Mouse (Mus musculus): Measurements from ENCODE around the gene Gga3. TPM values are rescaled to one million over a fixed set of nuclear protein-coding genes. Genes with fewer than 3 reads are reported as not detected.

The Gga3 gene
- 26.1 and 30.8 TPM in 2 replicates for polyA plus RNA-seq (2012; rRNA removed)

DNA sequence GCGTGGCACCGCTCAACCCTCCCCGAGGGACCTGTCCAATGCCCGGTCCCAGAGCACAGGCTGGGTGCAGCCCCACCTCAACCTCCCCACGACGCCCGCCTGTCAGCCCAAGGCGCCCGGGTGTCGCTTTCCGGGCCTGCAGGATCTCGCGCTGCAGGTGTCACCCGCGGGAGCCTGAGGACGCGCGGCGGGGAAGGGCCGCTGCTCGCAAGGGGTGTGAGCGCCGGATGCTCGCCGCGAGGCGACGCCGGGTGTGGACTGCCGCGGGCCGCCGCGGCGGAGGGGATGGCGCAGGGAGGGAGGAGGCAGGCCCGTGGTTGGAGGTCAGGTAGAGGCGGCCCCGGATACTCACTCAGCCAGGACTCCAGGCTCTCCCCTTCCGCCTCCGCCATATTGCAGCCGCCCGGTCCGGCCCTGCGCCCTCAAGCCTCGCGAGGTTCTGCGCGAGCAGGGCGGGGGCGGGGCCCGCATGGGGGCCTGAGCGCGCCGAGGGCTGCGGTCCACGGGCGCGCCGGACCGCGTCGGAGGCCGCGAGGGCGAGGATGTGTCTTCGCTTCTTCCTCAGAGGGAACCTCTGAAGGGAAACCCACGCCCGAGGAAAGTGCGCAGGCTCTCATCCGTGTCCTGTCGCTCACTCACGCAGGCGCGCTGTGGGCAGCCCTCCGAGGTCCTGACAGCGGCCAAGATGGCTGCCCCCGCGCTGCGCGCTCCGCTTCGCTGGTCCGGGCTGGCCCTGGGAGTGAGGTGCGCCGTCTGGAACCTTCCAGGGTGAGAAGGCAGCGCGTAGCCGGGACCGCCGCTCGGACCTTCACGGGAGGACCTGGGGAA lies at the start of gene Gga3, which contains the start of gene Mrps7:
Gene Gga3 (minus strand): TSS at position 576 of the 828 bp plus-strand sequence.
Gene Mrps7 (plus strand): TSS at position 450 of the 828 bp plus-strand sequence.

DNA sequence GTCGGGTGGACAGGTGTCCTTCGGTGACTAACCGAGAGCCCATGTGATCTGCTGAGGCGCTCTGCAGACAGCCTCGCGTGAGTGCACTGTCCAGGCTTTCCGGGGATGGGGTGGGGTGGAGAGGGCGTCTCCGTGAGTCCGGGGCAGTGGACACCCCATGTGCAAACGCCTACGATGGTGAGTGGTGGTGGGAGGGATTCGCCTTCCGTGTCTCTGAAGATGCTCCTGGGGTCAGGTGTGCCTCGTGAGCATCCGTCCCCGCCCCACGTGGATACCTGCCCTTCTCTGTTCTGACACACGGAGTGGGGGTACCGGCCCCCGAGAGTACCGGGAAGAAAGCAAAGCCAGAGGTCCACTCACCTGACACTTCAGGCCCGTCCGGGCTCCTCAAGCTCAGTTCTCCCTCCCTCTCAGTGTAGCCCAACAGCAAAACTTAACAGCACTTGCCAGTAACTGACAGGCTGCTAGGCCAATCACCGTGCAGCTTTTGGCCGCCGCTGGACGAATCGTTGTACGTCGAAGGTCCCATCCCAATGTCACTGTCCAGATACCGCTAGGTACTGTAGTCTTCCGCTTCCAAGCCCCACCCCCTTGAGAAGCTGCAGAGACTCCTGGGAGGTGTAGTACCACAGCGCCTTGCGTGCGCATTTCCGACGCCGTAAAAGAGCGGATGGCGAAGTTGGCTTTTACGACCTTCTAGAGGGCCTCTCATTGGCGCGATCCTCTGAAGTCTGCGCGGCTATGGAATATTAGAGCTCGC lies 24.0 kb upstream of the Gga3 start, which contains the start of gene Slc25a19:
Gene Slc25a19 (minus strand): TSS at position 591 of the 760 bp plus-strand sequence.

DNA sequence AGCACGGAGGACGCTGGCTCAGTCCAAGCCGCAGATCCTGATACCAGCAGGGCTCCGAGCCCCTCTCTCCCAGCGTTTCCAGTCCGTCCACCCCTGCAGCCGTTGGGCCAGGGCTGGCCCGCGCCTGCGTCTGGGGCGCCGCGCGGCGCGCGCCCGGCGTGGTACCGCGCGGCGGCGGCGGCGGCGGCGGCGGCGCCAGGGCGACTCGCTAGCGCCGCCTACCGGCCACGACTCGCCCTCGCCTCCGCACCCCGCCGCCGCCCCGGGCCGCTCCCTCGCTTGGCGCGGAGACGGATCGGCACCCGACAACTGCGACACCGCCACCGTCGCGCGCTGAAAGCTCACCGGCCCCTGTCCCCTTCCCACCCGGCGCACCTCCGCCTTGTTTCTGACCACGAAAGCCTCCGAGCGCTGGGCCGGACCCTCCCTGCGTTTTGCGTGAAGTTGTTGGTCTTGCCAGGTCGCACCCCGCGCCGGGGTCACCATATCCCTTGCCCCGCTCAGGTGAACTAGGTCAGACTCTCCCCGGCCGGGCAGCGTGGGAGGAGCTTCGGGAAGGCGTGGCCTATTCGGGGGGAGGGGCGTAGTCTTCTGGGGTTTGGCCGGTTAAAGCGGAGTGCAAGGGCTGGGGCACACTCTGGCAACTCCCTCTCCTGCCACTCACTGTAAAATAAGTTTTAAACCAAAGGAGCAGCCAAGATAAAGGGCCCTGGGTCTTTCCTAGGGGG lies 8.7 kb upstream of the Gga3 start, which contains the start of gene Mif4gd:
Gene Mif4gd (minus strand): TSS at position 560 of the 728 bp plus-strand sequence.

DNA sequence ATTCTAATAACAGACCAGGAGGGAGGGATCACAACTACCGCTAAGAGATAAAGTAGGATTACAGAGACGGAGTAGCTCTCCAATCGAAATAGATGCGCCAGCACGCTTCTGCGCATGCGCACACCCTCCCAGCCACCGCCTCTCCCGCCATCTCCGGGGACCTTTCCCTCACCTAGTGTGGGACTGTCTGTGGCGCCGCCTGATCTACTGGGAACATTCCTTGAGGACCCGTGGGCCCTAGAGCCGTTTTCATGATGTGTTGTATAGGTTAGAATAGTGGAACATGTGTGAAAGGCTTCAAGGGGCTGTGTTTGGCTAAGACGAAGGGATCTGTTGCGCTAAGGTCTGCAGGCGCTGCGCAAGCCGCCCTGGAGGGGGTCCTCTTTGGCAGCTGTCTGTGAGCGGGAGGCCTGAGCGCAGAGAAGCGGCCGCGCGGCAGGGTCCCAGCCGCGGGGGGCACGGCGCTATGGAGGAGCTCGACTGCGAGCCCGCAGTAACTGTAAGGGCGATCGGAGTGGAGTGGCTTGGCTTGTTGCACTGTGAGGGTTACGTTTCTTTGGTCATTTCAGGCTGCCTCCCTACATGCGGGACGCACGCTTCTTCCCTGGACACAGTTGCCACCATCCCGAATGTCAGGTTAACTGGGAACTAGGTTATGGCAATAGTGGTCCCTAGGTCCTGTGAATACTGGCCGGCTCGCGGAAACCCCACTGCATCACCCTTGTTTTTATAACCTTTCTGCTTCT lies 39.6 kb downstream of the Gga3 start, which contains the start of gene Nup85:
Gene Nup85 (plus strand): TSS at position 371 of the 746 bp plus-strand sequence.

GRCm38 (mm10) chr11:115536038-115536681 lies 67.7 kb downstream of the Gga3 start, which contains the start of gene Sumo2:
Gene Sumo2, minus strand, starts transcription at chr11:115536276.

Other genes starting within 250 kb of the Gga3 start
- 20.6 and 25.5 TPM in 2 replicates for gene Hid1, start 236.3 kb downstream of the Gga3 start, polyA plus RNA-seq (2012; rRNA removed)
- 38.3 and 39.4 TPM in 2 replicates for gene Cdr2l, start 222.1 kb downstream of the Gga3 start, polyA plus RNA-seq (2012; rRNA removed)
- gene Mrpl58, start 200.3 kb downstream of the Gga3 start, polyA plus RNA-seq (2012; rRNA removed) = 82.6 and 93.1 TPM in 2 replicates
- 25.6 and 65.5 TPM in 2 replicates for gene Atp5h, start 184.1 kb downstream of the Gga3 start, polyA plus RNA-seq (2012; rRNA removed)
- gene Kctd2, start 183.9 kb downstream of the Gga3 start, polyA plus RNA-seq (2012; rRNA removed) = 37.4 and 39.1 TPM in 2 replicates
- gene Trim80, start 163.5 kb downstream of the Gga3 start, polyA plus RNA-seq (2012; rRNA removed) = 0.94 and 1.3 TPM in 2 replicates
- gene Slc16a5, start 141.6 kb downstream of the Gga3 start, polyA plus RNA-seq (2012; rRNA removed) = 0.41 and 0.72 TPM in 2 replicates
- 11.9 and 15.6 TPM in 2 replicates for gene Armc7, start 128.4 kb downstream of the Gga3 start, polyA plus RNA-seq (2012; rRNA removed)
- 67.3 and 81.9 TPM in 2 replicates for gene Nt5c, start 112.2 kb downstream of the Gga3 start, polyA plus RNA-seq (2012; rRNA removed)
- gene Jpt1, start 89.7 kb downstream of the Gga3 start, polyA plus RNA-seq (2012; rRNA removed) = 203 and 234 TPM in 2 replicates
- gene Sumo2, start 67.8 kb downstream of the Gga3 start, polyA plus RNA-seq (2012; rRNA removed) = 22.0 and 29.5 TPM in 2 replicates
- gene Nup85, start 39.6 kb downstream of the Gga3 start, polyA plus RNA-seq (2012; rRNA removed) = 51.0 and 59.5 TPM in 2 replicates
- 22.3 and 27.0 TPM in 2 replicates for gene Mrps7, start 126 bp downstream of the Gga3 start, polyA plus RNA-seq (2012; rRNA removed)
- gene Mif4gd, start 8.9 kb upstream of the Gga3 start, polyA plus RNA-seq (2012; rRNA removed) = 108 and 116 TPM in 2 replicates
- 45.4 and 67.4 TPM in 2 replicates for gene Slc25a19, start 24.2 kb upstream of the Gga3 start, polyA plus RNA-seq (2012; rRNA removed)
- 41.2 and 50.6 TPM in 2 replicates for gene Grb2, start 104.5 kb upstream of the Gga3 start, polyA plus RNA-seq (2012; rRNA removed)
- 119 and 128 TPM in 2 replicates for gene Tmem94, start 161.4 kb upstream of the Gga3 start, polyA plus RNA-seq (2012; rRNA removed)
- gene Caskin2, start 209.6 kb upstream of the Gga3 start, polyA plus RNA-seq (2012; rRNA removed) = 60.9 and 66.5 TPM in 2 replicates
- 57.5 and 75.8 TPM in 2 replicates for gene Tsen54, start 210.7 kb upstream of the Gga3 start, polyA plus RNA-seq (2012; rRNA removed)
- gene Llgl2, start 220.0 kb upstream of the Gga3 start, polyA plus RNA-seq (2012; rRNA removed) = 56.8 and 75.3 TPM in 2 replicates